Mouse (Mus musculus): Measurements from ENCODE around the gene Daam2. TPM values are rescaled to one million over a fixed set of nuclear protein-coding genes. Genes with fewer than 3 reads are reported as not detected.

Daam2 gene
- 0.12 TPM for polyA plus RNA-seq (2017; shearing (Covaris generic))

DNA sequence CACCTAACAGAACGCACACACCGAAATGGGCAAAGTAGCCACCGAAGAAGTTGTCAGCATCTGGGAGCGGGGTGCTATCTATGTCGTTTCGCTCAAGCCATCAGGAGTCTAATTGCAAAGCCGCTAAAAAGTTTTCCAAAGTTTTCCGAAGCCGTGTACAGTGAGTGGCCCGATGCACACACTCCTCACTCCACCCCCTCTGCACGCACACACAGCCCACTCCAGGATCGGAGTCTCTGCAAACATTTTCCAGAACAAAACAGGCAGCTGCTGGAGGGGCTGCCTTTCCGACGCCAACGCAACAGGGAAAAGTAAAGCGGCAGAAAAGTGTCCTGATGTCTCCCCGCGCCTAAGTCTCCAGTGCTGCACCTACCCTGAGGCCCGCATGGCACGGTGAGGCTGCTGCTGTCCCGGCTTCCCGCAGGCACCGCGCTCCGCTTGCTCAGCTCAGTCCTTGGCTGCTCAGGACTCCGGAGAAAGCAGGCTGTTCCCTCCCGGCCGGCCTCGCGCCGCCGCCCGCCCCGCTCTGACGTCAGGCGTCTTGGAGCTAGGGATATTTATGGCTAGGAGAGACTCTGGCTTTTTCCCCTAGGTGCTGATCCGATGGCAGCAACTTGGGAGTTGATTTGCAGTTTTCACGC, at the start of gene Daam2:
Gene Daam2, minus strand, starts transcription at position 514 of the 641 bp plus-strand sequence.

DNA sequence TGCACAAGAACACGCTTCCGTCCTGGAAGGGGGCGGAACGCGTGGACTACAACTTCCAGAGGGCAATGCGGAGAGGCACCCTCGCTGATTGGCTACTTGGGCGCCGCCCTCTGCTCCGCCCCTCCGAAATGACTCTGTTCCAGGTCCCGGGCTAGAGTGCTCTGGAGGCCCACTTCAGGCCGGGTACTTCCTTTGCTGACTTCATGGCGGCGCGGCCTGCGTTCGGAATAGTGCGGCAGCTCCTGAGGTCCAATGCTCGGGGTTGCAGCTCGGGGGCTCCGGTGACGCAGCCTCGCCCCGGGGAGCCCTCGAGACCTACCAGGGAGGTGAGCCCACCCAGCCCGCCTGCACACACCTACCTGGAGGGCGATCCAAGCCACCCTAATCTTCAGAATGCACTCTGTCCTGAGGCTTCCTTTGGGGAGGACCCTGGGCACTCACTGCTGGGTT, 135.9 kb downstream of the Daam2 start, which contains the start of gene Mocs1:
Gene Mocs1, plus strand, starts transcription at position 124 of the 450 bp plus-strand sequence.

Other genes starting within 250 kb of the Daam2 start
- 22.2 TPM for gene Mocs1, start 136.0 kb downstream of the Daam2 start, polyA plus RNA-seq (2017; shearing (Covaris generic))
- gene Kif6, start 50.8 kb upstream of the Daam2 start, polyA plus RNA-seq (2017; shearing (Covaris generic)), result not detected

All from CD4-positive, CD25-positive, alpha-beta regulatory T cell (primary cell).